Mouse (Mus musculus): Measurements from ENCODE around the gene Ccr7. TPM values are rescaled to one million over a fixed set of nuclear protein-coding genes. Genes with fewer than 3 reads are reported as not detected.

Ccr7 gene
- polyA plus RNA-seq, 1 experiment from 2014 or later: 0.14 TPM

DNA sequence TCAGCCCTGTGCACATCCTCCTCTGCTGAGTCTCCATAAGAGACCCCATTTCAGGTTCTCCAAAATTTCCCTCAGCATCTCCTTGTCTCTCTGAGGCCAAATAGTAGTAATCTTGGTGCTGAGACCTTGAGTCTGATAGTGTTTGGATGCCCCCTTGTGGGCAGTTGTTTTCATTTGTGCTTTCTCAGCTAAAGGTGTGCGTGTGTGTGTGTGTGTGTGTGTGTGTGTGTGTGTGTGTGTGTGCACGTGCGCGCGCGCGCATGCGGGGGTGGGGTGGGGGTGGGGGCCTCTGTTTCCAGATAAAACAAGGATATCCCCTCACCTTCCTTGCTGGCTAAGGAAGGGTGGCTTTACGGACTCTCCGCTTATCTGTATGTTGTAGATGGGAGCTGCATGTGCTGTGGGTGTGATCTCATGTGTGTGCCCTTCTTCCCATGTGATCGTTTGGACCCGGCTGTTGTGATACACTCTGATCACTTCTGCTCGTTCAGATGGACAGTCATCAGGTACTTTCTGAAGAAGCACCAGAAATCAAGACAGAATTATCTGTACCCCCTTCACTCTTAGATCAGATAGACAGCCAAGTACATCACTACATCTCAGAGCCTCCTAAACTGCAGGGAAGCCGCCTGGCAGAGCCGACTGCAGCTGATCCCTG is 30.8 kb downstream of the Ccr7 start:
- peak; percentile 81 for TF ChIP-seq CTCF (IDR thresholded peaks at IDR 0.05; ENCODE audit: low read depth)
- 36% methylated on average over 15 of the region's 15 CpGs for WGBS
- Histone ChIP-seq H3K9ac (ENCODE audit: low read depth, low read length) (no peak overlapping the region), H3K4me3 (ENCODE audit: low read depth, low read length) (no peak overlapping the region), H3K9me3 (ENCODE audit: control insufficient read depth) (no peaks in the 10 kb centered on the region), H3K4me2 (replicated peaks; ENCODE audit: low read depth) (no peak overlapping the region), H3K27ac (ENCODE audit: low read depth, low read length) (no peak overlapping the region), H3K27me3 (replicated peaks; ENCODE audit: control insufficient read depth, insufficient read depth, low read length) (no peaks in the 10 kb centered on the region), H3K36me3 (ENCODE audit: control insufficient read depth, insufficient read depth) (no peaks in the 10 kb centered on the region), H3K4me1 (replicated peaks; ENCODE audit: control insufficient read depth, insufficient read depth, low read length) (peaks cover 7% of the 10 kb centered on the region; the same call in 1 of the 2 replicates)
- ATAC-seq: peak; percentile 37; the same call in 1 of the 2 replicates

DNA sequence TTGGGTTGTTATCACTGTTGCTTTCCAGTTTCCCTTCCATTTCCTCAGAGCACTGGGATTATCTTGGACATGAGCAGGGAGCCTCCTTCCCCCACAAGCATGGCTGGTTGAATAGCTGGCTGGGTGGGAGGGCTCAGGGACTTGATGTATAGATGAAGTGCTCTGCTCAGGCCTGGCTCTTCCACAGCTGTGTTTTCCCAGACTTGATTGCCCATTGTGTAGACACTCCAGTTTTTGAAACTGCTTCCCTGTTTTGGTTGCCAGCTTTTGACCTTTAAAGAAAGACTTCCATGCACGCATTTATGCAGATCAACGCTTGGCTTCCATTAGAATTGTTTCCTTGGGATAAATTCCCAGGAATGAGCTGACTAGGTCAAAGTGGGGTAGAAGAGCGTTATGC is 32.2 kb downstream of the Ccr7 start:
- no peak overlapping the region for H3K27ac ChIP-seq (ENCODE audit: low read depth, low read length)
- no peak overlapping the region for H3K4me2 ChIP-seq (replicated peaks; ENCODE audit: low read depth)
- 71% methylated on average over 3 of the region's 3 CpGs for WGBS
- no peaks in the 10 kb centered on the region for H3K36me3 ChIP-seq (ENCODE audit: control insufficient read depth, insufficient read depth)
- H3K4me1 ChIP-seq (replicated peaks; ENCODE audit: control insufficient read depth, insufficient read depth, low read length): peaks cover 7% of the 10 kb centered on the region; the same call in 1 of the 2 replicates
- H3K27me3 ChIP-seq (replicated peaks; ENCODE audit: control insufficient read depth, insufficient read depth, low read length): no peaks in the 10 kb centered on the region
- no peak for ATAC-seq
- TF ChIP-seq CTCF (IDR thresholded peaks at IDR 0.05; ENCODE audit: low read depth): no peak
- no peak overlapping the region for H3K4me3 ChIP-seq (ENCODE audit: low read depth, low read length)
- H3K9me3 ChIP-seq (ENCODE audit: control insufficient read depth): no peaks in the 10 kb centered on the region
- no peak overlapping the region for H3K9ac ChIP-seq (ENCODE audit: low read depth, low read length)

DNA sequence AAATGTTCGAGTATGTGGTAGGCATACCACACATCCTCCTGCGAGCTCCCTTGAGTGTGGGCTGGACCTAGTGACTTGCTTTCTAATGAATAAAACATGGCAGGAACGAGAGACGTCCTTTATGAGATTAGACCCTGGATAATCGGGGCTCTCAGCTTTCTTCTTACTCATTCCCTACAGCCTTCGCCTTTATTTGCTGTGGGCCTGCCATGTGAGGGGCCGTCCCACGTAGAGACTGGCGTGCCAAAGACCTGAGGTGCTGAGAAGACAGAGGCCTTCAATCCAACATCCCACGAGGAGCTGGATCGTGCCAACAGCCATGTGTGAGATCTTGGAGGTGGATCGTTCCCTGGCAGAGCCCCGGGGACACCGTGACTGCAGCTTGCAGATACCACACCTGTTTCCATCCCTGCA is 33.7 kb downstream of the Ccr7 start:
- H3K27ac ChIP-seq (ENCODE audit: low read depth, low read length): no peak overlapping the region
- H3K9me3 ChIP-seq (ENCODE audit: control insufficient read depth): no peaks in the 10 kb centered on the region
- H3K4me3 ChIP-seq (ENCODE audit: low read depth, low read length): no peak overlapping the region
- H3K27me3 ChIP-seq (replicated peaks; ENCODE audit: control insufficient read depth, insufficient read depth, low read length): no peaks in the 10 kb centered on the region
- H3K36me3 ChIP-seq (ENCODE audit: control insufficient read depth, insufficient read depth): no peaks in the 10 kb centered on the region
- TF ChIP-seq CTCF (IDR thresholded peaks at IDR 0.05; ENCODE audit: low read depth): no peak
- H3K9ac ChIP-seq (ENCODE audit: low read depth, low read length): no peak overlapping the region
- no peak overlapping the region for H3K4me2 ChIP-seq (replicated peaks; ENCODE audit: low read depth)
- no peak for ATAC-seq
- whole genome bisulfite sequencing: 75% methylated on average over 14 of the region's 14 CpGs
- H3K4me1 ChIP-seq (replicated peaks; ENCODE audit: control insufficient read depth, insufficient read depth, low read length): no peaks in the 10 kb centered on the region

DNA sequence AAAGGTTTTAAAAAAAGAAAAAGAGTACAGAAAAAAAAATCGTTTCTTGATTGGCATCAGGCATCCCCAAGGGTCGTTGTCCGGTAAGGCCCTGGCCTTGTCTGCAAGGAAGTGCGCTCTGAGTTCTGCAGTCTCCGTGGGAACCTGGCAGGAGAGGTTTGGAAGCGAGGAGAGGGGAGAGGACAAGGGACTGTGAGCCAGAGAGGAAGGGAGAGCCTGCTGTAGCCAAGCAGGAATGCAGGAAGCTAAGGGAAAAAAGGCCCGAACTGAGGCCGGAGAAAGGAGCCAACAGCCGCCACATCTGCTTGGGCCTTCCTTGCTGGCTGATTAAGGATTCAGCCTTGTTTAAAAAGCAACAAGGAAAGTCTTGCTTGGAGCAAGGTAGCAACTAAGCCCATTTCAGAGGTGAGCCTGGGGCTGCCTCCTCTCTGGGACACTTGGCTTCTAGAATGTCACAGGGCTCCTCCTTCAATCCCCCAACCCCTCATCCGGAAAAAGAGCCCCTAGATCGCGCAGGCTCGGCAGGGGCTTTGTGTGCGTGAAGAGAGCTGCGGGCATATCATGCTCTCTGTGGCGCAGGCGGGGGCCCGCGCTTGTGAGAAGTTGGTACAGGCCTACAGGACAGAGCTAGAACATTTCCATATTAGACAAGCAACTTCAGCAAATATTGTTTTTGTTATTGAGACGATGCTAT is 34.2 kb downstream of the Ccr7 start:
- TF ChIP-seq CTCF (IDR thresholded peaks at IDR 0.05; ENCODE audit: low read depth): no peak
- Histone ChIP-seq H3K27me3 (replicated peaks; ENCODE audit: control insufficient read depth, insufficient read depth, low read length) (no peaks in the 10 kb centered on the region), H3K9ac (ENCODE audit: low read depth, low read length) (no peak overlapping the region), H3K4me1 (replicated peaks; ENCODE audit: control insufficient read depth, insufficient read depth, low read length) (0 out of 2 replicates have a peak, but pooled peaks cover 1% of the 10 kb centered on the region), H3K4me2 (replicated peaks; ENCODE audit: low read depth) (no peak overlapping the region), H3K27ac (ENCODE audit: low read depth, low read length) (no peak overlapping the region), H3K4me3 (ENCODE audit: low read depth, low read length) (no peak overlapping the region), H3K9me3 (ENCODE audit: control insufficient read depth) (no peaks in the 10 kb centered on the region), H3K36me3 (ENCODE audit: control insufficient read depth, insufficient read depth) (no peaks in the 10 kb centered on the region)
- ATAC-seq: no peak
- 65% methylated on average over 20 of the region's 20 CpGs for WGBS

DNA sequence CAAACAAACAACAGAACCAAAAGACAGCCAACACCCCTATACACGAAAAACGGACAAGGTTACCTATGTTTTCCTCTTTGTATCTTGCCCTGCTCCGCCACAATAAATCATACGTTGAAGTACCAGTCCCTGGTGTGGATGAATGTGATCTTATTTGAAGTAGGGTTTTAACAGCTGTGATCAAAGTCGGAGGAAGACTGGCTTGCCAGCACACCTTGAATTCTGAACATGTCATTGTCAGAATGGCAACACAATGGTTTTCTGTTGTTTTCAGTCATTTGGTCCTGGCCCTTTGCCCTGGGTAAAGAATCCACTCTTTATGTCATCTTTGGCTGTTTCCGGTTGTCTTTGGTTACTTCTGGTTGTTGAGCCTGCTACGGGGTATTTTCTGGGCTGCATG is 35.9 kb downstream of the Ccr7 start:
- Histone ChIP-seq H3K4me1 (replicated peaks; ENCODE audit: control insufficient read depth, insufficient read depth, low read length) (0 out of 2 replicates have a peak, but pooled peaks cover 2% of the 10 kb centered on the region), H3K4me3 (ENCODE audit: low read depth, low read length) (no peak overlapping the region), H3K27ac (ENCODE audit: low read depth, low read length) (no peak overlapping the region), H3K36me3 (ENCODE audit: control insufficient read depth, insufficient read depth) (no peaks in the 10 kb centered on the region), H3K4me2 (replicated peaks; ENCODE audit: low read depth) (no peak overlapping the region), H3K27me3 (replicated peaks; ENCODE audit: control insufficient read depth, insufficient read depth, low read length) (no peaks in the 10 kb centered on the region), H3K9me3 (ENCODE audit: control insufficient read depth) (no peaks in the 10 kb centered on the region), H3K9ac (ENCODE audit: low read depth, low read length) (no peak overlapping the region)
- TF ChIP-seq CTCF (IDR thresholded peaks at IDR 0.05; ENCODE audit: low read depth): no peak
- ATAC-seq: no peak
- WGBS: 89% methylated on average over 7 of the region's 7 CpGs

DNA sequence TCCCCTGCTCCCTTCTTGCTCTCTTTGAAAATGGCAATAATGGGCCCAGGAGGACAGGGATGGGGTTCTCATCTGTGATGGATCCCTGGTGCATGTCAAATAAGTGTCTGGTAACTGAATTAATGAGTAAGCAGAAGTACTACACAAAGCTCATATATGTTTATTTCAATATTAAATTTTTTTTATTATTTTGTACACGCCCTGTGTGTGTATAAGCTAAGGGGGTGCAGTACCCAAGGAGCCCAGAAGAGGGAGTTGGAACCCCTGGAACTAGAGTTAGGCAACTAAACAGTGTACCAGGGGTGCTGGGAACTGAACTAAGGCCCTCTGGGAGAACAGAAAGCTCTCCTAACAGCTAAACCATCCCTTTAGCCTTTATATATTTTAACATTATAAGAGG is 36.5 kb downstream of the Ccr7 start:
- Histone ChIP-seq H3K9me3 (ENCODE audit: control insufficient read depth) (no peaks in the 10 kb centered on the region), H3K9ac (ENCODE audit: low read depth, low read length) (no peak overlapping the region), H3K27me3 (replicated peaks; ENCODE audit: control insufficient read depth, insufficient read depth, low read length) (no peaks in the 10 kb centered on the region), H3K4me1 (replicated peaks; ENCODE audit: control insufficient read depth, insufficient read depth, low read length) (peaks cover 2% of the 10 kb centered on the region; the same call in 1 of the 2 replicates), H3K27ac (ENCODE audit: low read depth, low read length) (no peak overlapping the region), H3K36me3 (ENCODE audit: control insufficient read depth, insufficient read depth) (no peaks in the 10 kb centered on the region), H3K4me2 (replicated peaks; ENCODE audit: low read depth) (no peak overlapping the region), H3K4me3 (ENCODE audit: low read depth, low read length) (no peak overlapping the region)
- no peak for ATAC-seq
- WGBS: 87% methylated on average over 1 of the region's 1 CpGs
- peak; percentile 37 for TF ChIP-seq CTCF (IDR thresholded peaks at IDR 0.05; ENCODE audit: low read depth)

Measured in intestine, postnatal 0 days (tissue).